Mouse (Mus musculus) left cerebral cortex, adult 18-20 months (tissue): ENCODE measurements around the gene Bcl2l13. TPM values are rescaled to one million over a fixed set of nuclear protein-coding genes. Genes with fewer than 3 reads are reported as not detected.

Experiments used
- DNase-seq, 2 experiments: peaks; one replicate each; pipeline ENCODE4 v3.0.0; 2021 to 2022; ENCODE audit warnings: low spot score in 2 of 2, mixed read lengths in 1 of 2
- microRNA-seq, 2 experiments: library from miRNA; unstranded; fragments of <30 nt; microRNA quantifications; one replicate each; pipeline ENCODE4 v1.2.0; 2021
- total RNA-seq, 2 experiments: library from RNA; stranded (reverse); gene quantifications; 2 replicates each; pipeline ENCODE4 v1.2.3; 2021

The Bcl2l13 gene
- total RNA-seq, 2 experiments from 2014 or later = 43.3 to 48.1 TPM

DNA sequence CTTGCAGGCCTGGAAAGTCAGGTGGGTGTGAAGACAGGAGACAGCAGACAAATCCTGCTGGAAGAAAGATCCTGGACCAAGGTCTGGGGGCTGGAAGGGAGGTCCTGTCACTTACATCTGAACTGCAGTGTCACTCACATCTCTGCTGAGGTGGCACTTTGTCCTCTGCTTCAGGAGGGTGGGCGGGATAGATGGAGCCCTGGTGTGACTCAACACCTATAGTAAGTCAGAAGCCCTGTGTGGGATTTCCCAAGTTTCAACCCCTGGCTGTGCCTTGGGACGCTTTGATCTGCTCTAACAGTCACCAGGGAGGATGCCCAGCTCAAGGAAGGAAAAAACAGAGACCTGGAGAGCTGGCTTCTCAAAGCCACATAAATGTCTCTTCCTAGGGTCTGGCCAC lies 90.9 kb downstream of the Bcl2l13 start:
- DNase-seq = no peak

DNA sequence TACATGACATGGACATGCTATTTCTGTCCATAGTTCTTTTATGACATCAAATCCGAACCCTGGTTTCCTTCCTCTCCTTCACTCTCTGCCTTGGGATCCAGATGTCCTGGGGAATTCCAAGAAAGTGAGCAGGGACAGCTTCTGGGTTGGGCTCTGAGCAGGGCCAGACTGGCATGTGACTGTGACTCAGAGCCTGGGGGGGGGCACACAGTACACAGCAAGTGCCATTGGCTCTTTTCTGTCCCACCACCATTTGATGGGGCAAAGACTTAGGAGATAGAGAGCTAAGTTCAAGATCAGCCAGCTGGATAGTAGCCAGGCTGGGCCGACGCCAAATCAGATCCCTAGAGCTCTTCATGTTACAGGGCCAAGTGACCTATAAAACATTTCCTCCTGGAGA lies 91.8 kb downstream of the Bcl2l13 start:
- DNase-seq = no peak

DNA sequence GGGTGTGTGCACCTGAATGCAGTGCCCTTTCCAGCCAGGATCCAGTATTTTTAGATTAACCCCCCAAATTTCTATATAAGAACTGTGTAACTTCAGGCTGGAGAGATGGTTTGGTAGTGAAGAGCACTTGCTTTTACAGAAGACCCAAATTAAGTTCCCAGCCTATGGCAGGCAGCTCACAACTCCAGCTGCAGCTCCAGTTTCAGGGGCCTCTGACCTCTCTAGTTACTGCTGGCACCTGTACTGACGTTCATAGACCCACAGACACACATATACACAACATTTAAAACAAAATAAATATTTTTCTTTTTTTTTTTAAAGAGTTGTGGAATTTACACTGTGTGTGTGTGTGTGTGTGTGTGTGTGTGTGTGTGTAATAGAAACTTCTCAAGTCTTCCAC lies 93.4 kb downstream of the Bcl2l13 start:
- DNase-seq = no peak

DNA sequence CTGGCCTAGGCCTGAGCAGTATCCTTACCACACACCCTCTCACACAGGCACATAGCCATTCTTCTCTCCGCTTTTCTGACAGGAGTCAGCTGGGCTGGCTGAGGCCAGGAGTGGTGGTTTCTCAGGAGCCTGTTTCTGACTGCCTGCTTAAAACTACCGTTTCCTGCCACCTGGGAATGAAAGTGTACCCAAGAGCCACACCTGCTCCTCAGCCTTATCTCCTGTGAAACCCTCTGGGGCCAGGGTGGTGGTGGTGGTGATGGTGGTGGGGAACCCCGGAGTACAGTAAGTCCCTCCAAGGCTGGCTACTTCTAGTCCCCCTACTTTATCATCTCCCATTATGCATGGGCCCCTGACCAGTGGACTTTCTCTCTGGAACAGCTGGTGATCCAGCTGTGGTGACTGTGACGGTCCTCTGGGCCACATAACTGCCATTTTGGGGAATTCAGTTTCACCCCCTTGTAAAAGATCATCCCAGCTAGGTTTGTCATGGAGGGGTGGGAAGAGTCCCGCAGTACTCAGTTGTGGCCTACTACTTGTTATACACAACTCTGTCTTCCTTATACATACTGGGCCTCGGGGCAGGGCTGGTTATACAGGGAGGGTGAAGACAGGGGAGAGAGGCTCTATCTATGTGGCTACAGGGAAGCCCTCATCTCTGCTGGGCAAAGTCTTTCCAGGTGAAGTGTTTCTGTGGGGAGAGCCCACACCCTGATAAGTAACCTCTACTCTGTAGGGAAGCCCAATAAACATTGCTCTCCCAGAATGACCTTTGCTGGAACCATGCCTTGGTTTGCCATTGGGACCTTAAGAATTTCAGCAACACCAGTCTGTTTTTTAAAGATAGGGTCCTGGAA lies 94.7 kb downstream of the Bcl2l13 start:
- DNase-seq = no peak

DNA sequence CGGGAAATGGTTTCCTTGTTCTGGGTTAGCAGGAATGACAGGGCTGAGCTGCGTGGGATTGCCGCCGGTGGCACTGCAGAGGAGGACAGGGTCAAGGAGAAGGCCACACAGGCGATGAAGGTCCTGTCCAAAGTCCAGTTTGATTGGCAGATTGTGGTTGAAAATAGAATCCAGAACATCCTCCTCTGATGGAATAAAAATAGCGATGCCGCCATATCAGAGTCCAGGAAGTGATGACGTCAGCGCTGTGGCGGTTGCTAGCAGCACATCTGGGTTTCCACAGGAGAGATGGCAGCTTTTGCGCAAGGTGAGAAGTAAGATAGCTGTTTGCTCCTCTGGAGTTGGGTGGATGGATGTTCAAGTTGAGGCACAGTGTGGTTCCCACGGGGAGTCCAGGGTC lies 96.6 kb downstream of the Bcl2l13 start:
- DNase-seq = no peak

DNA sequence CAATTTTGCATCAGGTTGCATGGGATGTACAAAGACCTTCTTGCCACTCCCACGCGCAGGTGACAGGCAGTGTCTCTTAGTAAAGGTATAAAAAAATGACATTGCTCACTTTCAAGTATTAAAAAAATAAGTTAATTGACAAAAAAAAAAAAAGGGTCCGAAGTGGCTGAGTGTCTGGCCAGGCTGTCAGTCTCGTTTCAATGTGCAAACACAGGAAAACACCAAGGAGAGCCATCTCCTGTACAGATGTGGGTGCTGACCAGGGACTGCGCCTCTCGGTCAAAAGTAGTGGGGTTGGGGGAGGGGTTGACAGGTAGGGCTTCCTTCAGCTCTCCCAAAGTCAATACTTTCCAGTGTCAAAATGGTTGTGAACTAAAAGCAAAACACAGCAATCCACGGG lies 97.7 kb downstream of the Bcl2l13 start:
- DNase-seq = no peak

DNA sequence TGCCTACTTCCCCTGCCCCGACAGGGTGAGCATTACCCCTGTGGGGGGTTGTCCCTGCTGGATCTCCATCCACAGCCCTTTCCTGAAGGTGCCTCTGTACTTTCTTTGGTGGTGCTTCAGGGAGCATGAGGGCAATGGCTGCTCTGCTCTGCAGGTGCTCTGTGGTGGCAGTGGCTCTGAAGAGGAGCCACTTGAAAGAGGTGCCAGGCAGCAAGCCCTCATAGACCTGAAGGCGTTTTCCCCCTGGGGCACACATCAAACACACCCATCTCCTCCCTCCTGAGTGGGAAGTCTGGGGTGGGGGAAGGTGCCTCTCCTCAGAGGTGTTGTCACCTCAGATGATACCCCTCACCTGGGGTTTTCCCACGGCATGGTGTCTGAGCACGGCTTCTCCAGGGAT lies 98.2 kb downstream of the Bcl2l13 start:
- no peak for DNase-seq

DNA sequence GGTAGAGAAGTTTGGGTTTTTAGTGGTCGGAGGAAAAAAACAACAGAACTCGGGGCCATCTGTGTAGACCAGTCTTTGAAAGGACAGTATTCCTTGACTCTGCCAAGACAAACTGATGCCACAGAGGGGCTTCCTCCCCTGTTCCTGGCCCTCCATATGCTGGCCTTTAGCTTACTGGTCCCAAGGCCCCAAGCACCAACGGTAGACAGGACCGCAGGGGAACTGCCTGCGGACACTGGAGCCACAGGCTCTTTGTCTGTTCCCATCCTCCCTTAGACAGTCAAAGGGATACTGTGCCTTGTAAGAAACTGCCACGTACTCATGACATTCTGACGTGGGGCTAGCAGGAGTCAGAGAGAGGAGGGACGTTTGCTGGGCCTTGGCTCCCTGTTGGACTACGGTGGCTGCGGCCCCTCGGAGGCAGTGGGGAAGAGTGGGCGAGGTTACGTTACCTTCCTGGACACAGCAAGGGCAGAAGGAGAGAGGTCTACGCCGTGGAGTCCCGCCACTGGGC lies 101.1 kb downstream of the Bcl2l13 start:
- no peak for DNase-seq

DNA sequence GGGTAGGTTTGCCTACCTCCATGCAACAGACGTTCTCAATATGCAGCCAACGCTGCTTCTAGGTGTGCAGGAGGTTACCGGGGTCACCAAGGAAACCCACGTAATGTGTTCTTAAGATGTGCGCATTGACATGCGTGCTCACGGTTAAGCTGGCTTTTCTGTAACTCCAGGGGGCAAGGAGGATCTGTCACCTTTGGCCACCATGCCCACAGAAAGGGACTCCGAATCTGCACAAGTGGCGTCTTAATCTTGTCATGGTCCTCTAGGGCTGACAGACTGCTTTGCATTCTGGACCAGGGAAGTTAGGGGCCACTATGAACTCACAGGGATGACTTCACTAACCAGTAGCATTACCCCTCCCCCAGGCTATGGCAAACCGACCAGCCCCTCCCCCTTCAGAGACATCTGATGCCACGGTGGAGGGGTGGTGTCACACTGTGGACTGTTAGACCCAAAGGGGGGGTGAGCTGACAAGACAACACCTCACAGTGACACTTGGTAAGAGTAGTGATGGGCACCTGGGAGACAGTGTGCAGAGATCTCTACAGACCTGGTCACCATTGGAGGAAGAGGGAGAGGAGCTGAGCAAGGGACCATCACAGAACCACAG lies 102.1 kb downstream of the Bcl2l13 start:
- no peak for DNase-seq

DNA sequence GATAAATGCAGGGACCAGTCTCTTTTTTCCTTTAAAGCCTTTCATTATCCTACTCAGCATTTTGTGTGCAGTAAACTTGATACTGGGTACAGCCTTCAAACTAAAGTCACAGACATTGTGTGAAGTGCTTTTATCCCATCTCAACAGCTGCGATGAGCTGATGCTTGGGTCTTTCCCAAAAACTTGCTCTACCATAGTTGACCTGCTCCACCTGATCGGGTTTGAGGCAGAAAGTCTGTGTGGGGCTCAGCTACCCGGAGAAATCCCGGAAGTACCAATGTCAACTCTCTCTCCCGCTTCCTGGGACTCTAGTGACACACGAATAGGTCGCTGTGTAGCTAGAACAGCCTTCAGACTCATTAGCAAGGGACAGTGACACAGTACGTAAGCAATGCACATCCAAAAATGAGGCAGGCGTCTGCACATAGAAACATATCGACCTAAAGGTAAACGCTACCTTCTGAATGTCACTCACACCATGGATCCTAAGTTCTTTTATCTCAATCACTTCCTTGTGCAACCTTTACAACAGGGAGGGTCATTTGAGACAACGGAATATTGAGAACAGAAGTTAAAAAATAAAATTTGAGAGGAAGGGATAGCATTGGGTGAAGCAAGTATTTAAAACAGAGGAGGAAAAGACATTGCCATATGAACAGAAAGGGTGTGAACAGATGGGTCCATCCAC lies 102.9 kb downstream of the Bcl2l13 start:
- no peak for DNase-seq

DNA sequence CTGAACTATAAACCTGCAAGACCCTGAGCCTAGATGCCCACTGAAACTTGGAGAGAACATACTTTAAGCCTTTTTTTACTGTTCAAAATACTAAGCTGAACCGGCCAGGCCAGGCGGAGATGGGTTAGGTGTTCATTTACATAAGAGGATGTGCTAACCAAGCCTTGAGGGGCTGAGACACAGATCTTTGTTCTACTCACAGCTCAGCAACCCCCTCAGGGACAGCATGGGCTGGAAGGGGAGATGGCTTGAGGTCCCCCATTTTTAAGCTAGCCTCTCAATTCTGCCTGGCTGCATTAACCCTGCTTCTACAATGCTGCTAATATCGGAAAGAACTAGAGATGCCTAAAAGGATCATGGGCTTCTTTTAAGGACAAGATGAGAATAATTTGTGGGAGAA lies 103.8 kb downstream of the Bcl2l13 start:
- no peak for DNase-seq

DNA sequence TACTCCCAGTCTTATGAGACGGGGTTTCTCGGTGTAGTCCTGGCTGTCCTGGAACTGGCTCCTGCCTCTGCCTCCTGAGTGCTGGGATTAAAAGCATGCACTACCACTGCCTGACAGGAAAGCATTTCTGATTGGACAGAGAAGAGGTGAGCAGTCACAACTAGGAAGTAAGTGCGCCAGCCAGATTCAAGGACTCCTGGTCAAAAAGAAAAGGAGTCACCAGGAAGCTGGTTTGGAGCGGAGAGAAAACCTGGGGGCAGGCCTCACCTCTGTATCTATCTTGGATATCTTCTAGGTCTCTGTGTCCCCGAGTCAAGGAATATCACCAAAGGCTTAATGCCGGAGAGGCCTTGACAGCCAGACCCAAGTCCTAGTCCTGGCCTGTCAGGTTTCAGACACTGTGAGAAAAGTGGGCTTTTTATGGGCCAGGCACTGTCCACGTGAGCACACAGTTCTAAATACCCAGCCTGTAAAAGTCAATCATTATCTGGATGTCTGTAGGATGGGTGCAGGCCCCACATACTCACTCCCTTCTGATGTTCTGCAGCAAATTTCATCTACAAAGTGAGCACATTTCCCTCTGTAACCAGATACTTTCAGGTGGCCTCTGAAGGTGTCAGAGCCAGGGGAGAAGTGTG lies 104.6 kb downstream of the Bcl2l13 start:
- DNase-seq = no peak

DNA sequence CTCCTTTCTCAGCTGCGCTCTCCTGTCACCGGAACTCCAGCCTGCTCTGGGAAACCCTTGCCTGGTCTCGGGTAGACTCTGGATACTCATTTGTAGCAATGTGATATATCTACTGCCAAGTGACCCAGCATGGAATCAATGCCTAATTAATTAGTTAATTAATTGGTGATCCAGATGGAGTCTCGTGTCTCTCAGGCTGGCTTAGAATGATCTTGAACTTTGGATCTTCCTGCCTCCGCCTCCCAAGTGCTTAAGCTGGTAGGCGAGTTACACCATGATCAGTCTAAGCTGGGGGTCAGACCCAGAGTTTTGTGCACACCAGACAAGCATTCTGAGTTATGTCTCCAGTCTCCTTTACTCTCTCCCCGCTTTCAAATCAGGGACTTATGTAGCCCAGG lies 105.1 kb downstream of the Bcl2l13 start:
- no peak for DNase-seq

DNA sequence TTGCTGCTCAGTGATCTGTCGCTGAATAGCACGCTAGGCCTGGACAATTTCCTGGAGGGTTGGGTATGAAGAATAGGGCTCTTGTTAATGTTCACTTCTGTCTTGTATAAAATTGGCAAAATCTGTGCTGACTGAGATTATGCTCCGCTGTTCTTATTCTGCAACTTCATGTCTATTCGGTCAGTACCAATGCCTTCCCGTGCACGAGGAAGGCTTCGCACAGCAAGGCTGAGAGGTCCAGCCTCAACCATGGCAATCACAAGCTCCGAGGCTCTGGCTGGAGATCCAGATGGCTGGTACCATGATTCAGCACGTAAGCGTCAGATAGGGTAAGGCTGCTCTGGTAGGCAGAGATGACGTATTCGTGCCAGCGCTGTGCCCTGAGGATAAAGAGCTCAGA lies 105.6 kb downstream of the Bcl2l13 start:
- peak in 1 of 2 experiments; percentile 41 for DNase-seq

Small RNA genes lying within 50 kb of the gene (microRNA-seq; reads per million reads assigned to microRNA genes)
- 0 reads per million in 2 experiments for gene Gm25193

Other genes with a start within 250 kb of the Bcl2l13 start
- gene Cecr2, start 169.8 kb upstream of the Bcl2l13 start, total RNA-seq = 1 to 10 TPM; 2.7 to 3.9 TPM
- 10 to 100 TPM; 67.2 to 68.6 TPM for gene Slc25a18, start 62.6 kb upstream of the Bcl2l13 start, total RNA-seq
- gene Atp6v1e1, start 13.4 kb upstream of the Bcl2l13 start, total RNA-seq = 100 to 1,000 TPM; 559 to 571 TPM
- gene Bid, start 80.6 kb downstream of the Bcl2l13 start, total RNA-seq = 10 to 100 TPM in 1 of 2 experiments, 1 to 10 TPM in 1; 9.2 to 10.0 TPM